Mouse (Mus musculus) CD8-positive naive resting alpha-beta T cell, adult 57 days (primary cell): ENCODE data around the gene Tas2r106. TPM values are rescaled to one million over a fixed set of nuclear protein-coding genes. Genes with fewer than 3 reads are reported as not detected.

ENCODE experiments used
- total RNA-seq: library from RNA; stranded (reverse); gene quantifications from one replicate; pipeline ENCODE4 v1.2.4, GENCODE M21; 2023

Tas2r106 gene
- not detected for total RNA-seq

DNA sequence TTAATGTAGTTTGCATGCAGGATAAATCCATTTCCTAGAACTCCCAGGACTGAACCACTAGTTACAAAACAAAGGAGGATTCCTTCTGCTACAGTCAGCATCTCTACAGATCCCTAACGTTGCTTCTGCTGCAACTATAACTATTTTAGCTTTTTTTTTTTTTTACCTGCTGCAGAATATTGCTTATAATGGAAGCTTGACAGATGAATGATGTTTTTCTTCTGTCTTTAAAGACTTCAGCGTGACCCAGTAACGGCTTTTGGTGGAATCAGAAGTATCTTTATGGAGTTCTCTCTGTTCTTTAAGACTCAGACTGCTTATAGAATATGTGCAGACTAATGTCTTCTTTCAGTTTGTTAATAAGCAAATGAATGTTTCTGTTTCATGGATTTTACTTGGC lies at the start of gene Tas2r106:
Gene Tas2r106 (minus strand): TSS at position 101 of the 400 bp plus-strand sequence.

DNA sequence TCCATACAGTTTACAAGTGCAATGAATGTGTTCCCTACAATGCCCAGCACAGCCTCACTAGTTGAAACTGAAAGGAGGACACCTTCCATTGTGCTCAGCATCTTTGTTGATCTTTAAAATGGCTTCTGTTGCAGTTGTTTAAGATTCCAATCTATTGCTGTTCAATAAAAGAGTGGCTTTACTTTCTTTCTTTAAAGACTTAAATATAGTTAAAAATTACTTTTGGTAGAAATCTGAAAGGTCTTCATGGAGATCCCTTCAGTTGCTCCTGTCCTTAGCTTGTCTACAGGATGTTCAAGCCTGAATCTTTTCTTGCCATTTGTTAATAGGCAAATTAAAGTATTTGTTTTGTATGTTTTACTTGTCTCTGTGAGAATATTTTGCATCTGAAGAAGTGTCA lies 11.3 kb upstream of the Tas2r106 start, which contains the start of gene Tas2r114:
Gene Tas2r114 (minus strand): TSS at position 101 of the 400 bp plus-strand sequence.

GRCm38 (mm10) chr6:131687395-131687794 lies 8.7 kb upstream of the Tas2r106 start, which contains the start of gene Tas2r105:
TSS of gene Tas2r105 (minus strand) at chr6:131687495.

DNA sequence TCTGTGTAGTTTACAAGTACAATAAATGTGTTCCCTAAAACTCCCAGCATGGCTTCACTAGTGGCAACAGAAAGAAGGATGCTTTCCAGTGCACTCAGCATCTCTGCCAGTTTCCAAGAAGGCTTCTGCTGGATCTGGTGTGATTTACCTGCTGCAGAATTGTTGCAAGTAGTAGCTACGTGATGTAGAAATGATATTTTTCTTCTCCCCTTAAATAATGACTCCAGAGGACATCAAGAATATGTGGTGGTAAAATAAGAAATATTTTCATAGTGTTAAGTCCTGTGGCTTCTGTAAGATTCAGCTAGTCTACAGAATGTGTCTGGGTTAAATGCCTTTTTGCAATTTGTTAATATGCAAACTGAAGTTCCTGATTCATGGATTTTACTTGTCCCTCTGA lies 7.0 kb upstream of the Tas2r106 start, which contains the start of gene Tas2r104:
Gene Tas2r104 (minus strand): TSS at position 101 of the 400 bp plus-strand sequence.

DNA sequence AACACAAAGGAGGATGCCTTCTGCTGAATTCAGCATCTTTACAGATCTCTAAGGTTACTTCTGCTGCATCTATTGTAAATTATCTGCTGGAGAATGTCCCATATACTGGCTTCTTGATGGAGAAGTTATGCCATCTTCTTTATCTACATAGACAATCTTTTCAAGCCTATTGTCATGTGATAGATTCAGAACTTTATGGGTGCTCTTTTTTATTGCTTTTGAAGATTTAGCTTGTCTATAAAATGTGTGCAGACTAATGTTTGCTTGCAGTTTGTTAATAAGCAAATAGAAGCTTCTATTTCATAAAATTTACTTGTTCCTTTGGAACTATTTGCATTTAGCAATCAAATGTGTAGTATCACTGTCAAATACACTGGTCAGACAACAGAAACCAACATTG lies 18.6 kb downstream of the Tas2r106 start, which contains the start of gene Tas2r107:
Gene Tas2r107 (minus strand): TSS at position 101 of the 400 bp plus-strand sequence.

GRCm38 (mm10) chr6:131630812-131631211 lies 47.9 kb downstream of the Tas2r106 start, which contains the start of gene Tas2r130:
TSS of gene Tas2r130 (minus strand) at chr6:131630912.

Other genes with a start within 250 kb of the Tas2r106 start
- gene 5430401F13Rik, start 192.5 kb downstream of the Tas2r106 start, total RNA-seq, result not detected
- not detected for gene Gm6619, start 192.5 kb downstream of the Tas2r106 start, total RNA-seq
- not detected for gene Tas2r130, start 48.0 kb downstream of the Tas2r106 start, total RNA-seq
- gene Tas2r107, start 18.7 kb downstream of the Tas2r106 start, total RNA-seq, result not detected
- not detected for gene Tas2r104, start 6.9 kb upstream of the Tas2r106 start, total RNA-seq
- not detected for gene Tas2r105, start 8.6 kb upstream of the Tas2r106 start, total RNA-seq
- not detected for gene Tas2r114, start 11.2 kb upstream of the Tas2r106 start, total RNA-seq